Mouse (Mus musculus) hindbrain, postnatal 0 days (tissue): ENCODE data around the gene 5730522E02Rik. TPM values are rescaled to one million over a fixed set of nuclear protein-coding genes. Genes with fewer than 3 reads are reported as not detected.

Source experiments
- ATAC-seq: fragments of 200-750 bp; cut with Nextera tagmentation; 2 replicates; pipeline ENCODE4 v1.8.0; 2017; ENCODE audit warnings: mild to moderate bottlenecking, moderate TSS enrichment, moderate library complexity
- DNase-seq: peaks from one replicate; pipeline ENCODE4 v3.0.0-alpha.2; 2015; ENCODE audit warnings: low spot score
- H3K27ac ChIP-seq: fragments of 300-500 bp; sonication (generic); 2 replicates; pipeline ENCODE4 v1.5.1; 2014; ENCODE audit warnings: mild to moderate bottlenecking
- H3K27me3 ChIP-seq: fragments of 300-500 bp; sonication (generic); 2 replicates; pipeline ENCODE4 v1.6.1; 2014; ENCODE audit warnings: low read length, mixed read lengths; ENCODE audit not compliant: insufficient read depth
- H3K36me3 ChIP-seq: fragments of 300-500 bp; sonication (generic); 2 replicates; pipeline ENCODE4 v1.6.1; 2014; ENCODE audit warnings: low read length, mixed read lengths; ENCODE audit not compliant: insufficient read depth
- H3K4me1 ChIP-seq: fragments of 300-500 bp; sonication (generic); 2 replicates; pipeline ENCODE4 v1.6.1; 2014; ENCODE audit warnings: antibody characterized with exemption, low read length, mixed read lengths; ENCODE audit not compliant: insufficient read depth
- H3K4me2 ChIP-seq: fragments of 300-500 bp; sonication (generic); 2 replicates; pipeline ENCODE4 v1.6.1; 2014; ENCODE audit warnings: low read depth, mild to moderate bottlenecking, low read length, moderate library complexity, mixed read lengths
- H3K4me3 ChIP-seq: fragments of 300-500 bp; sonication (generic); 2 replicates; pipeline ENCODE4 v1.5.1; 2014; ENCODE audit warnings: low read length
- H3K9ac ChIP-seq: fragments of 300-500 bp; sonication (generic); replicated peaks from 2 replicates; pipeline ENCODE4 v1.6.1; 2014; ENCODE audit warnings: mild to moderate bottlenecking, low read length, moderate library complexity, mixed read lengths
- H3K9me3 ChIP-seq: fragments of 300-500 bp; sonication (generic); 2 replicates; pipeline ENCODE4 v1.6.1; 2016; ENCODE audit warnings: low read length, mixed read lengths
- CTCF ChIP-seq: IDR thresholded peaks from 2 replicates; pipeline ENCODE4 v1.5.1; 2016; ENCODE audit warnings: antibody characterized with exemption, control low read depth, low read depth
- WGBS: fragments of 180-500 bp; shearing (Covaris S2); extraction: QIAGEN DNeasy Blood & Tissue Kit; methylation state at CpG from one replicate; pipeline ENCODE4 v1.1.7; 2014; 5-methylcytosine and 5-hydroxymethylcytosine counted together
- polyA plus RNA-seq: library from polyadenylated mRNA; unstranded; fragments of >200 nt; fragmentation: Nextera tagmentation; extraction: Ambion mirVana; gene quantifications from 2 replicates; pipeline ENCODE4 v1.2.1, GENCODE M21; 2015
- total RNA-seq: library from RNA; depleted of rRNA; stranded (reverse); fragments of >200 nt; gene quantifications from 2 replicates; pipeline ENCODE4 v1.2.3, GENCODE M21; 2014

5730522E02Rik gene
- total and polyA plus RNA-seq, 2 experiments from 2014 or later, result 5.4 to 11.6 TPM

- no peak overlapping the region for H3K4me3 ChIP-seq
- ATAC-seq (no peak), DNase-seq (no peak)
- H3K4me1 ChIP-seq, result no peaks in the 10 kb centered on the region
- TF ChIP-seq CTCF, result no peak
- no peaks in the 10 kb centered on the region for H3K27me3 ChIP-seq
- H3K4me2 ChIP-seq, result no peak overlapping the region
- H3K9ac ChIP-seq, result no peak overlapping the region
- no peak overlapping the region for H3K27ac ChIP-seq
- no peaks in the 10 kb centered on the region for H3K9me3 ChIP-seq
- 52% methylated on average over 2 of the region's 2 CpGs for WGBS
- no peaks in the 10 kb centered on the region for H3K36me3 ChIP-seq
Measured at GRCm38 (mm10) chr11:26129054-26129453, 81.5 kb downstream of the 5730522E02Rik start.

GRCm38 (mm10) chr11:26128385-26128784 lies 82.2 kb downstream of the 5730522E02Rik start:
- no peak for TF ChIP-seq CTCF
- ATAC-seq (no peak), DNase-seq (no peak)
- H3K4me3 ChIP-seq, result no peak overlapping the region
- H3K36me3 ChIP-seq, result no peaks in the 10 kb centered on the region
- no peak overlapping the region for H3K27ac ChIP-seq
- H3K4me1 ChIP-seq, result no peaks in the 10 kb centered on the region
- H3K4me2 ChIP-seq, result no peak overlapping the region
- H3K9ac ChIP-seq, result no peak overlapping the region
- 65% methylated on average over 2 of the region's 2 CpGs for WGBS
- no peaks in the 10 kb centered on the region for H3K27me3 ChIP-seq
- H3K9me3 ChIP-seq, result no peaks in the 10 kb centered on the region

- Histone ChIP-seq H3K9ac (no peak overlapping the region), H3K4me3 (no peak overlapping the region), H3K4me1 (no peaks in the 10 kb centered on the region), H3K36me3 (no peaks in the 10 kb centered on the region), H3K4me2 (no peak overlapping the region), H3K27me3 (no peaks in the 10 kb centered on the region), H3K27ac (no peak overlapping the region), H3K9me3 (no peaks in the 10 kb centered on the region)
- DNase-seq, result no peak
- TF ChIP-seq CTCF, result no peak
- ATAC-seq, result no peak
Measured at GRCm38 (mm10) chr11:26125923-26126322, 84.6 kb downstream of the 5730522E02Rik start.

GRCm38 (mm10) chr11:26120781-26121557 lies 89.6 kb downstream of the 5730522E02Rik start:
- no peak for ATAC-seq
- H3K4me2 ChIP-seq, result no peak overlapping the region

GRCm38 (mm10) chr11:26117651-26118050 lies 92.9 kb downstream of the 5730522E02Rik start:
- Histone ChIP-seq H3K27ac (no peak overlapping the region), H3K9ac (no peak overlapping the region), H3K4me2 (no peak overlapping the region), H3K9me3 (no peaks in the 10 kb centered on the region), H3K27me3 (no peaks in the 10 kb centered on the region), H3K36me3 (no peaks in the 10 kb centered on the region), H3K4me3 (no peak overlapping the region), H3K4me1 (no peaks in the 10 kb centered on the region)
- DNase-seq (no peak), ATAC-seq (no peak)
- 54% methylated on average over 4 of the region's 4 CpGs for WGBS
- TF ChIP-seq CTCF, result no peak

More at GRCm38 (mm10) chr11:26120781-26121557, 89.6 kb downstream of the 5730522E02Rik start:
- no peak for TF ChIP-seq CTCF
- WGBS, result 44% methylated on average over 8 of the region's 8 CpGs
- no peaks in the 10 kb centered on the region for H3K36me3 ChIP-seq
- H3K9me3 ChIP-seq, result no peaks in the 10 kb centered on the region
- H3K4me3 ChIP-seq, result no peak overlapping the region
- H3K27ac ChIP-seq, result no peak overlapping the region
- H3K27me3 ChIP-seq, result no peaks in the 10 kb centered on the region
- no peaks in the 10 kb centered on the region for H3K4me1 ChIP-seq
- no peak for DNase-seq
- no peak overlapping the region for H3K9ac ChIP-seq

- H3K4me2 ChIP-seq, result no peak overlapping the region
- no peak for DNase-seq
- H3K27me3 ChIP-seq, result no peaks in the 10 kb centered on the region
- H3K9ac ChIP-seq, result no peak overlapping the region
- H3K27ac ChIP-seq, result no peak overlapping the region
- WGBS, result 81% methylated on average over 3 of the region's 3 CpGs
- no peak for ATAC-seq
- H3K4me1 ChIP-seq, result no peaks in the 10 kb centered on the region
- no peak overlapping the region for H3K4me3 ChIP-seq
- no peak for TF ChIP-seq CTCF
- no peaks in the 10 kb centered on the region for H3K36me3 ChIP-seq
- H3K9me3 ChIP-seq, result no peaks in the 10 kb centered on the region
Measured at GRCm38 (mm10) chr11:26112206-26112605, 98.4 kb downstream of the 5730522E02Rik start.

- no peaks in the 10 kb centered on the region for H3K9me3 ChIP-seq
- H3K27me3 ChIP-seq, result no peaks in the 10 kb centered on the region
- no peak overlapping the region for H3K4me3 ChIP-seq
- H3K4me1 ChIP-seq, result no peaks in the 10 kb centered on the region
- no peak overlapping the region for H3K4me2 ChIP-seq
- ATAC-seq, result no peak
- no peak for TF ChIP-seq CTCF
- DNase-seq, result peak; percentile 48
- 79% methylated on average over 1 of the region's 1 CpGs for WGBS
- H3K9ac ChIP-seq, result no peak overlapping the region
- no peak overlapping the region for H3K27ac ChIP-seq
- no peaks in the 10 kb centered on the region for H3K36me3 ChIP-seq
Measured at GRCm38 (mm10) chr11:26108647-26109046, 101.9 kb downstream of the 5730522E02Rik start.
